Mouse (Mus musculus) erythroblast, embryonic 14.5 days (primary cell): Measurements from ENCODE around the gene Zfp366.

ENCODE experiments used
- GATA1 ChIP-seq: IDR thresholded peaks from 2 replicates; pipeline ENCODE4 v1.6.1; 2012; ENCODE audit warnings: low read length, inconsistent platforms, mixed read lengths
- TAL1 ChIP-seq: IDR thresholded peaks from 3 replicates; pipeline ENCODE4 v1.6.1; 2012; ENCODE audit warnings: low read length, inconsistent platforms, mixed read lengths

- TF ChIP-seq GATA1 (no peak), TAL1 (no peak)
These were observed 48.7 kb downstream of the Zfp366 start for GRCm38 (mm10) chr13:99233333-99233732.
